Mouse (Mus musculus) megakaryocyte, embryonic 14.5 days (primary cell): ENCODE results near the gene Gse1.

Source experiments
- FLI1 ChIP-seq: IDR thresholded peaks from 2 replicates; pipeline ENCODE4 v1.6.1; 2012; ENCODE audit warnings: low read length, inconsistent platforms, mixed read lengths
- GATA1 ChIP-seq: IDR thresholded peaks from 3 replicates; pipeline ENCODE4 v1.6.1; 2012; ENCODE audit warnings: mixed read lengths, low read length, inconsistent platforms, borderline replicate concordance

DNA sequence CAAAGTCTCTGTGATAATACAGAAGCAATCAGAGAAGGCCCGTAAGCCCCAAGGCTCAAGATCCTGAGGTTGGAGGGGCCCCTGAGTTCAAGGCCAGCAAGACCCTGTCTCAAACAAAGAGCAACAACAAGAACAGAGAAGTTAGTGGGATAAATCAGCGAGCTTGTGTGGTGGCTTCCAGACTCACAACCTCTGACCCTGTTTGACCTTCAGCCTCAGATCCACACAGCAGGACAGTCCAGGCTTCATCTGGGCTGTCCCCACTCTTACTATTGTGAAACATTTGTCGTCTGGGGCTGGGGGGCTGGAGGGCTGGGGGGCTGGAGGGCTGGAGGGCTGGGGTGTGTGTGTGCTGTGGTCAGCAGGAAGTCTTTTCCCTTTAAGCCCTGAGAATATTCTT lies 150.8 kb downstream of the Gse1 start:
- TF ChIP-seq GATA1 (no peak), FLI1 (no peak)
